Mouse (Mus musculus): Measurements from ENCODE around the gene Isg20l2. TPM values are rescaled to one million over a fixed set of nuclear protein-coding genes. Genes with fewer than 3 reads are reported as not detected.
A peak's percentile ranks its signal among the peaks of the same experiment; 100 is the strongest.
"Not testable (repeated sequence)": the region's sequence is repeated elsewhere in the genome, so short reads cannot be mapped to it uniquely, and the experiment has no call there.

Gene Isg20l2
- polyA plus RNA-seq, 1 experiment from 2014 or later = 74.3 TPM

GRCm38 (mm10) chr3:87901036-87901624 is 29.0 kb upstream of the Isg20l2 start:
- Histone ChIP-seq H3K4me3 (no peak overlapping the region), H3K4me2 (no peak overlapping the region), H3K4me1 (no peaks in the 10 kb centered on the region), H3K27ac (no peak overlapping the region), H3K36me3 (no peaks in the 10 kb centered on the region), H3K9me3 (no peaks in the 10 kb centered on the region), H3K9ac (no peak overlapping the region), H3K27me3 (no peaks in the 10 kb centered on the region)
- ATAC-seq (ENCODE audit: insufficient number of reproducible peaks, insufficient read depth, low FRiP score, low TSS enrichment, low read depth) = no peak
- 71% methylated on average over 1 of the region's 1 CpGs for WGBS

GRCm38 (mm10) chr3:87901959-87902358 is 28.2 kb upstream of the Isg20l2 start:
- not testable (repeated sequence) for H3K27ac ChIP-seq; H3K36me3 ChIP-seq; H3K4me3 ChIP-seq; H3K4me1 ChIP-seq; ATAC-seq (ENCODE audit: insufficient number of reproducible peaks, insufficient read depth, low FRiP score, low TSS enrichment, low read depth); H3K4me2 ChIP-seq; H3K27me3 ChIP-seq; H3K9me3 ChIP-seq; H3K9ac ChIP-seq
- 86% methylated on average over 5 of the region's 6 CpGs for WGBS

GRCm38 (mm10) chr3:87903821-87904220 is 26.3 kb upstream of the Isg20l2 start:
- WGBS = 45% methylated on average over 5 of the region's 5 CpGs
- Histone ChIP-seq H3K36me3 (no peaks in the 10 kb centered on the region), H3K4me2 (no peak overlapping the region), H3K4me3 (no peak overlapping the region), H3K27ac (no peak overlapping the region), H3K9ac (no peak overlapping the region), H3K27me3 (no peaks in the 10 kb centered on the region), H3K9me3 (no peaks in the 10 kb centered on the region), H3K4me1 (peaks cover 13% of the 10 kb centered on the region)
- no peak for ATAC-seq (ENCODE audit: insufficient number of reproducible peaks, insufficient read depth, low FRiP score, low TSS enrichment, low read depth)

GRCm38 (mm10) chr3:87905880-87906485 is 24.1 kb upstream of the Isg20l2 start, which contains the start of gene Hdgf:
TSS of gene Hdgf (plus strand) at chr3:87906321.
- peak within 1 kb of the TSS; percentile 98 for H3K9ac ChIP-seq
- H3K36me3 ChIP-seq = no peaks in the 10 kb centered on the region
- H3K9me3 ChIP-seq = no peaks in the 10 kb centered on the region
- under 1% methylated on average over 56 of the region's 57 CpGs for WGBS
- H3K27me3 ChIP-seq = no peaks in the 10 kb centered on the region
- peak within 1 kb of the TSS; percentile 98 for H3K4me3 ChIP-seq
- peak; percentile 90 for ATAC-seq (ENCODE audit: insufficient number of reproducible peaks, insufficient read depth, low FRiP score, low TSS enrichment, low read depth)
- peaks cover 34% of the 10 kb centered on the region for H3K4me1 ChIP-seq
- peak within 1 kb of the TSS; percentile 98 for H3K27ac ChIP-seq
- peak within 1 kb of the TSS; percentile 92 for H3K4me2 ChIP-seq

- Histone ChIP-seq H3K4me1 (peaks cover 40% of the 10 kb centered on the region), H3K27ac (peak overlapping the region; percentile 98), H3K9me3 (no peaks in the 10 kb centered on the region), H3K4me2 (peak overlapping the region; percentile 92), H3K9ac (peak overlapping the region; percentile 98), H3K27me3 (no peaks in the 10 kb centered on the region), H3K36me3 (no peaks in the 10 kb centered on the region), H3K4me3 (peak overlapping the region; percentile 98)
- WGBS = under 1% methylated on average over 38 of the region's 47 CpGs
- 0 out of 2 replicates have a peak, but pooled peaks have one; percentile 1 for ATAC-seq (ENCODE audit: insufficient number of reproducible peaks, insufficient read depth, low FRiP score, low TSS enrichment, low read depth)
Measured at GRCm38 (mm10) chr3:87906601-87906980, 23.5 kb upstream of the Isg20l2 start.

- H3K27ac ChIP-seq = peak overlapping the region; percentile 98
- H3K4me3 ChIP-seq = peak overlapping the region; percentile 98
- H3K9me3 ChIP-seq = no peaks in the 10 kb centered on the region
- peak overlapping the region; percentile 98 for H3K9ac ChIP-seq
- H3K36me3 ChIP-seq = no peaks in the 10 kb centered on the region
- H3K27me3 ChIP-seq = no peaks in the 10 kb centered on the region
- no peak for ATAC-seq (ENCODE audit: insufficient number of reproducible peaks, insufficient read depth, low FRiP score, low TSS enrichment, low read depth)
- WGBS = under 1% methylated on average over 23 of the region's 27 CpGs
- peaks cover 46% of the 10 kb centered on the region for H3K4me1 ChIP-seq
- H3K4me2 ChIP-seq = peak overlapping the region; percentile 92
Measured at GRCm38 (mm10) chr3:87906981-87907857, 22.9 kb upstream of the Isg20l2 start.

GRCm38 (mm10) chr3:87907906-87908305 is 22.2 kb upstream of the Isg20l2 start:
- Histone ChIP-seq H3K4me1 (peaks cover 46% of the 10 kb centered on the region), H3K4me3 (peak overlapping the region; percentile 98), H3K36me3 (peaks cover under 1% of the 10 kb centered on the region; the same call in 1 of the 2 replicates), H3K27ac (peak overlapping the region; percentile 98), H3K9ac (peak overlapping the region; percentile 98), H3K9me3 (no peaks in the 10 kb centered on the region), H3K27me3 (no peaks in the 10 kb centered on the region), H3K4me2 (peak overlapping the region; percentile 92)
- ATAC-seq (ENCODE audit: insufficient number of reproducible peaks, insufficient read depth, low FRiP score, low TSS enrichment, low read depth) = no peak
- WGBS = 14% methylated on average over 1 of the region's 1 CpGs

GRCm38 (mm10) chr3:87909381-87909780 is 20.7 kb upstream of the Isg20l2 start:
- ATAC-seq (ENCODE audit: insufficient number of reproducible peaks, insufficient read depth, low FRiP score, low TSS enrichment, low read depth) = no peak
- no peaks in the 10 kb centered on the region for H3K9me3 ChIP-seq
- peak overlapping the region; percentile 62 for H3K9ac ChIP-seq
- peak overlapping the region; percentile 98 for H3K27ac ChIP-seq
- peak overlapping the region; percentile 40 for H3K4me3 ChIP-seq
- peaks cover 46% of the 10 kb centered on the region for H3K4me1 ChIP-seq
- peaks cover 15% of the 10 kb centered on the region for H3K36me3 ChIP-seq
- peak overlapping the region; percentile 92 for H3K4me2 ChIP-seq
- no peaks in the 10 kb centered on the region for H3K27me3 ChIP-seq
- WGBS = 87% methylated on average over 2 of the region's 2 CpGs

GRCm38 (mm10) chr3:87909874-87910273 is 20.2 kb upstream of the Isg20l2 start:
- H3K4me1 ChIP-seq = peaks cover 46% of the 10 kb centered on the region
- WGBS = 14% methylated on average over 4 of the region's 4 CpGs
- peak overlapping the region; percentile 40 for H3K4me3 ChIP-seq
- ATAC-seq (ENCODE audit: insufficient number of reproducible peaks, insufficient read depth, low FRiP score, low TSS enrichment, low read depth) = no peak
- peaks cover 20% of the 10 kb centered on the region for H3K36me3 ChIP-seq
- H3K4me2 ChIP-seq = peak overlapping the region; percentile 92
- H3K27me3 ChIP-seq = no peaks in the 10 kb centered on the region
- peak overlapping the region; percentile 62 for H3K9ac ChIP-seq
- H3K27ac ChIP-seq = peak overlapping the region; percentile 98
- no peaks in the 10 kb centered on the region for H3K9me3 ChIP-seq

- 6% methylated on average over 12 of the region's 12 CpGs for WGBS
- Histone ChIP-seq H3K36me3 (peaks cover 28% of the 10 kb centered on the region), H3K4me1 (peaks cover 46% of the 10 kb centered on the region), H3K9me3 (no peaks in the 10 kb centered on the region), H3K4me2 (peak overlapping the region; percentile 92), H3K27ac (peak overlapping the region; percentile 98), H3K4me3 (peak overlapping the region; percentile 40), H3K27me3 (no peaks in the 10 kb centered on the region), H3K9ac (peak overlapping the region; percentile 62)
- ATAC-seq (ENCODE audit: insufficient number of reproducible peaks, insufficient read depth, low FRiP score, low TSS enrichment, low read depth) = 0 out of 2 replicates have a peak, but pooled peaks have one; percentile 18
Measured at GRCm38 (mm10) chr3:87910573-87911141, 19.5 kb upstream of the Isg20l2 start.

- peaks cover 37% of the 10 kb centered on the region for H3K4me1 ChIP-seq
Measured at GRCm38 (mm10) chr3:87913491-87913890, 16.6 kb upstream of the Isg20l2 start.

More at GRCm38 (mm10) chr3:87913491-87913890, 16.6 kb upstream of the Isg20l2 start:
- H3K36me3 ChIP-seq = peaks cover 49% of the 10 kb centered on the region
- H3K9ac ChIP-seq = no peak overlapping the region
- H3K4me2 ChIP-seq = no peak overlapping the region
- ATAC-seq (ENCODE audit: insufficient number of reproducible peaks, insufficient read depth, low FRiP score, low TSS enrichment, low read depth) = no peak
- no peaks in the 10 kb centered on the region for H3K9me3 ChIP-seq
- no peak overlapping the region for H3K27ac ChIP-seq
- no peak overlapping the region for H3K4me3 ChIP-seq
- no peaks in the 10 kb centered on the region for H3K27me3 ChIP-seq
- 86% methylated on average over 7 of the region's 7 CpGs for WGBS
